Mouse (Mus musculus) forebrain, embryonic 11.5 days (tissue): Measurements from ENCODE around the gene Cdh22. TPM values are rescaled to one million over a fixed set of nuclear protein-coding genes. Genes with fewer than 3 reads are reported as not detected.
A peak's percentile ranks its signal among the peaks of the same experiment; 100 is the strongest.

Source experiments
- ATAC-seq: fragments of 200-750 bp; cut with Nextera tagmentation; replicated peaks from 2 replicates; pipeline ENCODE4 v1.8.0; 2017; ENCODE audit warnings: moderate TSS enrichment; ENCODE audit not compliant: low FRiP score
- DNase-seq: peaks from one replicate; pipeline ENCODE4 v3.0.0-alpha.2; 2017; ENCODE audit warnings: low spot score
- H3K27ac ChIP-seq: fragments of 300-500 bp; sonication (generic); 2 replicates; pipeline ENCODE4 v1.5.1; 2014; ENCODE audit warnings: low read depth, low read length
- H3K27me3 ChIP-seq: fragments of 300-500 bp; sonication (generic); 2 replicates; pipeline ENCODE4 v1.6.1; 2014; ENCODE audit warnings: mild to moderate bottlenecking, low read length, mixed read lengths; ENCODE audit not compliant: control insufficient read depth, insufficient read depth
- H3K36me3 ChIP-seq: fragments of 300-500 bp; sonication (generic); 2 replicates; pipeline ENCODE4 v1.6.1; 2014; ENCODE audit warnings: mild to moderate bottlenecking, low read length, moderate library complexity, mixed read lengths; ENCODE audit not compliant: control insufficient read depth, insufficient read depth
- H3K4me1 ChIP-seq: fragments of 300-500 bp; sonication (generic); replicated peaks from 2 replicates; pipeline ENCODE4 v1.6.1; 2014; ENCODE audit warnings: low read length, mixed read lengths; ENCODE audit not compliant: control insufficient read depth, insufficient read depth
- H3K4me2 ChIP-seq: fragments of 300-500 bp; sonication (generic); 2 replicates; pipeline ENCODE4 v1.6.1; 2014; ENCODE audit warnings: low read depth, mild to moderate bottlenecking, low read length, moderate library complexity, mixed read lengths; ENCODE audit not compliant: severe bottlenecking
- H3K4me3 ChIP-seq: fragments of 300-500 bp; sonication (generic); 2 replicates; pipeline ENCODE4 v1.5.1; 2014; ENCODE audit warnings: low read depth, low read length
- H3K9ac ChIP-seq: fragments of 300-500 bp; sonication (generic); 2 replicates; pipeline ENCODE4 v1.6.1; 2014; ENCODE audit warnings: low read length
- H3K9me3 ChIP-seq: fragments of 300-500 bp; sonication (generic); 2 replicates; pipeline ENCODE4 v1.6.1; 2016; ENCODE audit warnings: low read length, mixed read lengths; ENCODE audit not compliant: control insufficient read depth
- WGBS: fragments of 180-500 bp; shearing (Covaris S2); extraction: QIAGEN DNeasy Blood & Tissue Kit; methylation state at CpG from one replicate; pipeline ENCODE4 v1.1.7; 2014; 5-methylcytosine and 5-hydroxymethylcytosine counted together
- polyA plus RNA-seq: library from polyadenylated mRNA; unstranded; fragments of >200 nt; fragmentation: Nextera tagmentation; extraction: Ambion mirVana; gene quantifications from 2 replicates; pipeline ENCODE4 v1.2.1, GENCODE M21; 2014

The Cdh22 gene
- polyA plus RNA-seq, 1 experiment from 2014 or later = 6.2 TPM

DNA sequence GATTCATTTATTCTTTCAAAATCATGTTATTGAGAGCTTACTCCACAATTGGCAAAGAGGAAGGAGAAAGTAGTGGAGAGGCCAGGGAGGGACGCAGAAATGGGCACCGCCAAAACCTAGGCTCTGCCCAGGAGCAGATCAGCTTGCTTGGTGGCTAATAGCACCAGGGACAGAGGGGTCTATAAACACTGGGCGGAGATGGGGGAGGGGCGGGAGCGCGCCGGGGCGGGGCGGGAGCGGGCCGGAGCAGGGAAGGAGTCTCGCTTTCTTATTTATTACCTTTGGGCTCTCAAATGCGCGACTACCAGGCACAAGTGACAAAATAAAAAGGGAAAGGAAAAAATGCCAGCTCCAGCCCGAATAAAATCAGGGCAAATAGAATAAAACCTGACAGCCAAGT lies 23.7 kb downstream of the Cdh22 start:
- Histone ChIP-seq H3K27me3 (peaks cover 14% of the 10 kb centered on the region; the same call in 1 of the 2 replicates), H3K27ac (no peak overlapping the region), H3K9ac (0 out of 2 replicates have a peak overlapping the region, but pooled peaks have one; percentile 43), H3K4me2 (peak overlapping the region; percentile 46), H3K4me1 (peaks cover 29% of the 10 kb centered on the region), H3K36me3 (no peaks in the 10 kb centered on the region), H3K4me3 (peak overlapping the region; percentile 12; the same call in 1 of the 2 replicates), H3K9me3 (no peaks in the 10 kb centered on the region)
- DNase-seq (peak; percentile 76), ATAC-seq (no peak)
- WGBS = 1% methylated on average over 15 of the region's 15 CpGs

GRCm38 (mm10) chr2:165207689-165208088 lies 27.0 kb downstream of the Cdh22 start:
- Histone ChIP-seq H3K4me2 (no peak overlapping the region), H3K4me3 (no peak overlapping the region), H3K27me3 (peaks cover 5% of the 10 kb centered on the region; the same call in 1 of the 2 replicates), H3K4me1 (peaks cover 23% of the 10 kb centered on the region), H3K36me3 (no peaks in the 10 kb centered on the region), H3K27ac (no peak overlapping the region), H3K9me3 (no peaks in the 10 kb centered on the region), H3K9ac (no peak overlapping the region)
- DNase-seq (no peak), ATAC-seq (no peak)
- WGBS = 77% methylated on average over 11 of the region's 11 CpGs

DNA sequence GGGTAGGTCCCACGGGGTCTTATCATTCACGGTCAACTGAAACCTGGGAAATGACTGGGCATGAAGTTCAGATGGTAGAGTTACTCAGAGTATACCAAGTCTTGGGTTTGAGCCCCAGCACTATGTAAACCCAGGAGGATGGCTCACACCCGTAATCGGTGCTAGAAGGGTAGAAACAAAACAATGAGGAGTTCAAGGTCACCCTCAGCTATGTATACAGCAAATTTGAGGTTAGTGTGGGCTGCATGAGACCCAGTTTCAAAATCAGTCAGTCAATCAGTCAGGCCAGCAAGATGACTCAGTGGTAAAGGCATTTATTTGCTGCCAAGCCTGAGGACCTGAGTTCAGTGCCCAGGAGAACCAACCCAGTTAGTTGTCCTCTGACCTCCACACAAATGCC lies 27.6 kb downstream of the Cdh22 start:
- Histone ChIP-seq H3K4me2 (no peak overlapping the region), H3K9me3 (no peaks in the 10 kb centered on the region), H3K4me3 (no peak overlapping the region), H3K27me3 (peaks cover 1% of the 10 kb centered on the region; the same call in 1 of the 2 replicates), H3K36me3 (no peaks in the 10 kb centered on the region), H3K9ac (no peak overlapping the region), H3K27ac (no peak overlapping the region), H3K4me1 (peaks cover 25% of the 10 kb centered on the region)
- 88% methylated on average over 4 of the region's 4 CpGs for WGBS
- no peak for DNase-seq
- ATAC-seq = no peak

GRCm38 (mm10) chr2:165205486-165205885 lies 29.2 kb downstream of the Cdh22 start:
- Histone ChIP-seq H3K36me3 (no peaks in the 10 kb centered on the region), H3K27me3 (no peaks in the 10 kb centered on the region), H3K4me2 (no peak overlapping the region), H3K9ac (no peak overlapping the region), H3K4me1 (peaks cover 19% of the 10 kb centered on the region), H3K9me3 (no peaks in the 10 kb centered on the region), H3K27ac (no peak overlapping the region), H3K4me3 (no peak overlapping the region)
- DNase-seq (no peak), ATAC-seq (no peak)
- WGBS = 77% methylated on average over 6 of the region's 6 CpGs

- Histone ChIP-seq H3K27ac (no peak overlapping the region), H3K9me3 (no peaks in the 10 kb centered on the region), H3K4me2 (no peak overlapping the region), H3K27me3 (no peaks in the 10 kb centered on the region; the same call in 1 of the 2 replicates), H3K36me3 (no peaks in the 10 kb centered on the region), H3K4me1 (peaks cover 20% of the 10 kb centered on the region), H3K9ac (no peak overlapping the region), H3K4me3 (no peak overlapping the region)
- 36% methylated on average over 7 of the region's 7 CpGs for WGBS
- ATAC-seq = no peak
- DNase-seq = no peak
Measured at GRCm38 (mm10) chr2:165204931-165205330, 29.7 kb downstream of the Cdh22 start.

DNA sequence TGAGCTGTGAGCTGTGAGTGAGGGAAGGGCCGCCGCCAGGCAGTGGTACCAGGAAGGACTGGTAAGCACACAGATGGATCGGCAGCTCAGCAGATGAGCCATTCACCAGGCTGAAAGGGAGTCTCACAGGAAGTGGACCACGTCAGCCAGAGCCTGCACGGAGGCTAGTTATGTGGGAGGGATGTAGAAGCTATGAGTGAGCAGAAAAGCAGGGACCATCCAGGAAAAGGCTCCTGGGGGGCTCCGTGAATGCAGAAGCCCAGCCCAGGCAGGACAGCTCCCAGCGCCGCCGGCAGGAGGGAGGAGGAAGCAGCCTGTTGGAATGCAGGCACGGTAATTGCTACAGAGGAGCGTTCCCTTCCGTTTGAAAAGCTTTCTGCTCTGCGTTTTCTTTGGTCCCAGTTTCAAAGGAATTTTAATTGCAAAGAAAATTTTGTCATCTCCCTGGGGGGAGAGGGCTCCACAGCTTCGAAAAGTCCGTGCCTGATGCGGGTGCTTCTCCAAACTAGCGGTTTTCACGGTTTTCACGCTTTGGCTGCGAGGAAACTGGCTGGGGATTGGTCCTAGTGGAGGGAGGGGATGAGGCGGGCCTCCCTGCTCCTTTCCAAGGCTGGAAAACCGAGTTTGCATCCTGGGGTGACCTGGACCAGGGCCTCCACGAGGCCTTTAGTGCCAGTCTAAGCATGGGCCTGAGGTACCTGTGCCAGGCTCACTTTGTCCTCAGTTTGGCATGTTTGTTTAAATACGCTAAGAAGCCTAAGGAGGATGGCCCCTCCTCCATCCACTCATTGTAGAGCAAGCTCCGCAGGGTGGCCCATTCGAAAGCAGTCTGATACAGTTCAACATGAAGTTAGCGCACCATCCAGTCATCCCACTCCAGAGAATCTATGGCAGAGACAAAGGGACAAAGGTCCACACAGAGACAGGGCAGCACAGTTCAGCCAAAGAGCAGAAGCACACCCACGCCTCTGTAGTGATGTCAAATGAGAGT lies 32.6 kb downstream of the Cdh22 start:
- Histone ChIP-seq H3K36me3 (no peaks in the 10 kb centered on the region), H3K27ac (peak overlapping the region; percentile 26; the same call in 1 of the 2 replicates), H3K9me3 (no peaks in the 10 kb centered on the region), H3K4me1 (peaks cover 20% of the 10 kb centered on the region), H3K4me3 (peak overlapping the region; percentile 15; the same call in 1 of the 2 replicates), H3K9ac (peak overlapping the region; percentile 44; the same call in 1 of the 2 replicates), H3K4me2 (peak overlapping the region; percentile 56), H3K27me3 (peaks cover under 1% of the 10 kb centered on the region; the same call in 1 of the 2 replicates)
- ATAC-seq (peak; percentile 42), DNase-seq (peak; percentile 71)
- WGBS = 2% methylated on average over 28 of the region's 28 CpGs

DNA sequence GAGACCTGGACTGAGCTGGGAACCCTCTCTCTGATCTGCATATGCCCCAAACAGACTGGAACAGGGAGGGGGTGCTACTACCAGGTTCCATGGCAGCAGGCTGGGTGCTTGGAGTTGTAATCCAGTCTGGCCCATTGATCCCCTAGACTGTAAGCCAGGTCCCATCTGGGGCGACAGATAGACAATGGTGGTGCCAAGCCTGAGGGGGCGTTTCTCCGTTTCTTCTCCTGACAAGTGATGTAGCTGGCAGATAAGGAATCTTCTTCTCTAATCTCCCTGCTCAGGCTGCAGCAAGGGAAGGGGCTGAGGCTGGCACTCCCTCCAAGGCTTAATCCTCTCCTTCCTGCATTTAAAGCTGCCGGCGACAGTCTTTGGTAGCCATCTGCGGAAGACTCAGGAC lies 37.1 kb downstream of the Cdh22 start:
- Histone ChIP-seq H3K36me3 (no peaks in the 10 kb centered on the region), H3K27me3 (peaks cover 7% of the 10 kb centered on the region; the same call in 1 of the 2 replicates), H3K4me1 (peaks cover 28% of the 10 kb centered on the region), H3K4me2 (no peak overlapping the region), H3K9me3 (no peaks in the 10 kb centered on the region), H3K27ac (no peak overlapping the region), H3K4me3 (no peak overlapping the region), H3K9ac (no peak overlapping the region)
- DNase-seq (no peak), ATAC-seq (no peak)
- 45% methylated on average over 6 of the region's 6 CpGs for WGBS

DNA sequence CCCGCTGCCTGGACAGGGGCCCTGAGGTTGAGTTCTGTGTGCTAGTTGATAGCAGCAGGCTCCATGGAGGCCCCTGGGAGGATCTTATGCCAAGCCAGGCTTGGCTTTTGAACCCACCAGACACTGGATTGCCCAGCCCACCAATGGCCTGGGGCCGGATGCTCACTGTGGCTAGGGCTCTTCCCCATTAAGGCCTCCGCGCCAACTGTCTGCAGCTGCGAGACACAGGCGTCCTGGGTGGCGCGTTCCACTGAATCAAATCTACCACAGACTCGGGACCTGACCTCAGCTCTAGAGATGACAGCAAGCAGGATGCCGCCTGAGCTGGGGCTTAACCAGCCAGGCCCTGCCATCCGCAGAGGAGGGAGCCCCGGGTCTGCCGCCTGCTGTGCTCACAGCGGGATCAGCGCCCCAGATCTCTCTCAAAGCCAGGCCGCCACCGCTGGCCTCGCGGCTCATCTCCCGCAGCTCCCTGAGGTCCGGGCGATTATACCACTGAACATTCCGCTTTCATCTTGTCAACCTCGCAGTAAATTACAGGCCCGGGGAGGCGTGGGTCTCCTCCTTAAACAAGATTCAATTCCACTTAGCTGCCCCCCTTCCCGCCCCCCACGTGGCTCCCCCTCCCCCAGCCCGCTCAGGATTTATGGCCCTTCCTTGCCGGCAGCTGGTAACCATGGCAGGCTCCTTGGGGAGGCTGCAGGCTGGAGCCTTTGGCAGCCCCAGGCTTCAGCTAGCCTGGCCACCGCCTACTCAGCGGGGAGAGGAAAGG lies 39.1 kb downstream of the Cdh22 start:
- H3K36me3 ChIP-seq = no peaks in the 10 kb centered on the region
- peak; percentile 65 for ATAC-seq
- no peaks in the 10 kb centered on the region for H3K9me3 ChIP-seq
- H3K4me3 ChIP-seq = no peak overlapping the region
- H3K4me2 ChIP-seq = peak overlapping the region; percentile 26
- no peak overlapping the region for H3K27ac ChIP-seq
- H3K4me1 ChIP-seq = peaks cover 16% of the 10 kb centered on the region
- 5% methylated on average over 32 of the region's 32 CpGs for WGBS
- H3K9ac ChIP-seq = peak overlapping the region; percentile 1; the same call in 1 of the 2 replicates
- H3K27me3 ChIP-seq = peaks cover 7% of the 10 kb centered on the region; the same call in 1 of the 2 replicates
- DNase-seq = peak; percentile 71
